Mouse (Mus musculus) gastrocnemius, postnatal 10 days (tissue): ENCODE results near the gene Fam120b. TPM values are rescaled to one million over a fixed set of nuclear protein-coding genes. Genes with fewer than 3 reads are reported as not detected.
"Not testable (repeated sequence)": the region's sequence is repeated elsewhere in the genome, so short reads cannot be mapped to it uniquely, and the experiment has no call there.

Source experiments
- DNase-seq: peaks from one replicate; pipeline ENCODE4 v3.0.0; 2021; ENCODE audit warnings: mixed read lengths
- total RNA-seq, 2 experiments: library from RNA; stranded (reverse); gene quantifications; 2 replicates each; pipeline ENCODE4 v1.2.3; 2021

Gene Fam120b
- total RNA-seq, 2 experiments from 2014 or later = 9.8 to 12.0 TPM

DNA sequence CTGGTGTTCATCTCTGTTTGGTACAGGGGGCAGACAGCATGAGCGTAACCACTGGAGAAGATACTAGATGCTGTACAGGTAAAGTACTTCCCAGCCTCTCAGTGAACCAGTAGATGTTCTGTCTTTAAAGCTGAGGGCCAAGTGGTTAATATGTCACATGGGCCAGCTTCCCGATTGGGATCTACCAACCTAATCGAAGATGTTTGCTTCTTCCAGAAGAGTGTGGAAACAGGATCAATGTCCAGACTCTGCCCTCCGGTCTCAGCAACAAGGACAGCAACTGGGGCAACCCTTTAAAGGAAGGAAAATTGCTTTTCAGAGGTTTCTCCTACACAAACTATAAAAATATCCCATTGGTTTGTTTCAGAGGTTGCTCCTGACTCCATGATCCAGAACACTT is 35.5 kb downstream of the Fam120b start:
- DNase-seq = no peak

DNA sequence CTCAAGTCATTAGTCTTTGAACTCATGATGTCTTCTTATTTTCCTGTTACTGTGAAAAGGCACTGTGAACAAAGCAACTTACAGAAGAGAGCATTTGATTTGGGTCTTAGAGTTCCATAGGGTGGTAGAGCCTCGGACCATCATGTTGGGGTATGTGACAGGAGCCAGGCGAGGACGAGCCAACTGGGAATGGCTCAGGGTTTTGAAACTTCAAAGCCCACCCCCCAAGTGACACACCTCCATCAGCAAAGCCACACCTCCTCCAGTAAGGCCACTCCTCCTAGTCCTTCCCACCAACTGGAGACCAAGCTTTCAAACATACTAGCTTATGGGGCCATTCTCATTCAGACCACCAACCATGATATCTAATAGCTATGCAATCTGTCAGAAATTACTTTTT is 36.0 kb downstream of the Fam120b start:
- DNase-seq = no peak

DNA sequence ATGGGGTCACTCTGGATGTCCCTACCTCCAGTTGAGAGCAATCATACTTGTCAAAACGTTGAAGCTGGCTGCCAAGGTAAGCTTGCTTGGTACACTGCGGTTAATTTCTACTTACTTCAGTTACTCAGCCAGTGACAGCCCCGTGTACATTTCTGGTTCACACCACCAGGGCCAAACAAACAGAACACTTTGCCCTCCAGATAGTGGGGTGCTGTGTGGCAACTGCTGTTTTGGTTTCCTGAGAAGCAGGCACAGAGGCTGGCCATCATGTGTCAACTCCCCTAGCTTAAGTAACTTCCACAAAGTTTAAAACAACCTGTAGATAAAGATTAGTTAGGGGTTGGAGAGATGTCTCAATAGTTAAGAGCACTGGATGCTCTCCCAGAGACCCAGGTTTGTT is 38.7 kb downstream of the Fam120b start:
- no peak for DNase-seq

DNA sequence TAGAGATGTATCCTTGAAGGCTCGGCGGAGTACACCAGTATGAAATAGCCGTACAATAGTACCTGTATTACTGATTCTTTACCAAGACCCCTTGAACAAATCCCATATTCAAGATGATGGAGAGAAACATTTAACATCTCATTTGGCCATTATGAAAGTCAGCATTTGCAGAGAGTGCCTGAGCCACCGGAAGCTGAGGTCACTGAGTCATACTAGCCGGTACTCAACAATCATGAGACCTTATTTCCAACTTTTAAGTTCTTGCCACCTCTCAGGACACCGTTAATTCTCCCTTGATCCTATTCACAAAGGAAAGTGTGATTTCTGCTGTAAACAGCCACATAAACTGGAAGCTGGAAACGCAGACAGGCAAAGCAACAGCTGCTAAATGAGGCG is 44.1 kb downstream of the Fam120b start:
- no peak for DNase-seq

DNA sequence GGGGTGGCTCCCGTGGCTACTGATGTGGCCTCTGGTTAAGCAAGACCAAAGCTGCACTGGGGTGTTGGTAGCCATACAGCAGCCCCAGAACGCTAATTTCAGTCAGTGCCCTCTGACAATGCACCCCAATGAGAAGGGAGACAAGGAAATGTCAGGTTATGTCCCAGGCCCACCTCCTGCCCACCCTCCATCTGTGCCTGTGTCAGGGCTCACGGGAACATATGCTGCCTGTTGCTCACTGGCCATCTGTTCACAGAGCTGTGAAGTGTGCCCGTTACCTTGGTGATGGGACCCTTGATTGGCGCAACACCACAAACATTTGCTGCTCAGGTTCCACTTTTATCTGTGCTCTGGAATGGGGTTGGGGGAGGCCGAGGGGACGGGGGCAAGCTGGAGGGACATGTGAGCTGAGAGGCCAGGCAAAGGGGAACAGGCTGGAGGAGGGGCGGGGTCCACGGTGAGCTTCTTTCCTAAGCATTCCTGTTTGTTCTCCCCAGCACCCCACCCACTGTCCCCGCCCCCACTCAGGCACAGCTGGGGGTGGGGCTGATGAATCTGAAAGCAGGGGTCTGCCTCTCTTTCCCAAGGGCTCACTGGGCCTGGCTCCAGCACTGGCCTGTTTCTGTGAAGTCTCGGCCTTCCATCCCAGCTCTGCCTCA is 44.6 kb downstream of the Fam120b start:
- DNase-seq = peak; percentile 25

DNA sequence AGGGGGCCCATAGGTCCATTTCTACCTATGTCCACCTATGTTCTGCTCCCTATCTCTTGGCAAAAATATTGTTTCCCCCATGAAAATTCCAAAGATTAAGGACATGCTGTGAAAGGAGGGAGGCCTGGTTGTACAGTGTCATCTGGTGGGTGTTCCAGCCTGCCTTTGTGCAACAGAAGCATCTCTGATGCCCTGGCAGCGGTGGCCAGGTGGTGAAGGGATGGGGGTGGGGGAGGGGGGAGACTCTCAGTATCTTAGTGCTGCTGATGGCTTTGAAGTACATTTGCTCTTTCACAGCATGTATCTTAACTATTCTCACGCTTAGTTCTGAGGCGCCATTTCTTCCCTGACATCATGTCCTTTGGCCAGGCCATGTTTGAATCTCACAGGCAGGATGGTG is 49.4 kb downstream of the Fam120b start:
- DNase-seq = no peak

DNA sequence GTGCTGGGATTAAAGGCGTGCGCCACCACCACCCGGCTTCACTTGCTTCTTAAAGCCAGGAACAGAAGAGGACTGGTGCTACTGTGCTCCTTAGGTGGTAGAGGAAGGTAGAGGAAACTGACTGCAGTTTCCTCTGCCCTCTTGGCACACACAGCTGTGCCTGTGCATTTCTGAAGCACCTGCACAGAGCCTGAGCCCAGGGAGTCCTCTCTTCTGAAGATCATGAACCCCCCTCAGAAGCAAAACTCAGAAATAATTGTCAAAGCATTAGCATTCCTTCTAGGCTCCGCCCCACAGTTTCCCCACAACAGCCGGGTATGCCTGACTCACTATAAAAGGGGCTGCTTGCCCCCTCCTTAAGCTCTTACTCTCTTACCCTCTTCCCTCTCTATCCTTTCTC is 51.8 kb downstream of the Fam120b start:
- no peak for DNase-seq

DNA sequence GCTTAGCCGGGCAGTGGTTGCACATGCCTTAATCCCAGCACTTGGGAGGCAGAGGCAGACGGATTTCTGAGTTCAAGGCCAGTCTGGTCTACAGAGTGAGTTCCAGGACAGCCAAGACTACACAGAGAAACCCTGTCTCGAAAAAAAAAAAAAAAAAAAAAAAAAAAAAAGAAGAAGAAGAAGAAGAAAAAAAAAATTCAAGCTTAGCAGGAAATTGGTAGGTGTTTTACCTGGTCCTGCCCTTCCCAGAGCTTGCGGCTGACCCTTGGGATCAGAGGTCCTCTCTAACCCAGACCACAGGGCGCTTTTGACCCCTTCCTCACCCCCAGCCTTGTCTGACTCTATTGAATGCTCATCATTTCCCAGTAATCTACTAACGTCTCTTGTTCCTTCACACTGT is 53.1 kb downstream of the Fam120b start:
- DNase-seq = not testable (repeated sequence)

DNA sequence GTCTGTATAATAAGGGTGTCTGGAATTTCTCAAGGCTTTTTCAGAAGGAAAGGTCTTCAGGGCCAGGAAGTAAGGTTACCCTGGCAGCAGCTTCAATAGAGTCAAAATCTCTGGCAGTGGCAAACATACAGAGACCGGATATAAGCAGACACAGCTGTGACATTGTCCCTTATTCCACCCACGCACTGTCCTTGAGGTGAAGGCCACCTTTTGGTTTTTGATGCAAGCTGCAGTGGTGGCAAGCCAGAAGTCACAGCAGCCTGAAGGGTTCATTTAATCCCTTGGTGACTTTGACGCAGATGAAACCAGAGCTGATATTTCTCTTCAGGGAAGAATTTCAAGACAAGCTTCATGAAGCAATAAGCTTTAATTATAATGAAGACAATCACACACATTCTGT is 53.6 kb downstream of the Fam120b start:
- DNase-seq = no peak

DNA sequence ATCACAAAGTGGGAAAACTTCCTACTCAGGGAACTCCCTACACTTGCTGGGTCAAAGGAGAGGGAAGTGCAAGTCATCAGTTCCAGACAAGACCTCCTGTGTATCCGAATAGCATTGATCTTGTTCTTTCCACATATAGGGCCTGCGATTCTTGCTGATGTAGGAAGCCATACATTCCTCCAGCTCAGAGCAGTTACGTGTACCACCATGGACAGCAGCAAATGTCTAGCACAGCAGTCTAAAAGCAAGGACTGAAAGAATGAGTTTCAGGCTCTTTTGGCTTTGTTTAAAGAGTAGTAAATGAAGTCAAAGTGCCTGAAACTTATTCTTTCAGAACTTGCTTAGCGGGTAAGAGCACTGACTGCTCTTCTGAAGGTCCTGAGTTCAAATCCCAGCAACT is 59.2 kb downstream of the Fam120b start:
- no peak for DNase-seq

DNA sequence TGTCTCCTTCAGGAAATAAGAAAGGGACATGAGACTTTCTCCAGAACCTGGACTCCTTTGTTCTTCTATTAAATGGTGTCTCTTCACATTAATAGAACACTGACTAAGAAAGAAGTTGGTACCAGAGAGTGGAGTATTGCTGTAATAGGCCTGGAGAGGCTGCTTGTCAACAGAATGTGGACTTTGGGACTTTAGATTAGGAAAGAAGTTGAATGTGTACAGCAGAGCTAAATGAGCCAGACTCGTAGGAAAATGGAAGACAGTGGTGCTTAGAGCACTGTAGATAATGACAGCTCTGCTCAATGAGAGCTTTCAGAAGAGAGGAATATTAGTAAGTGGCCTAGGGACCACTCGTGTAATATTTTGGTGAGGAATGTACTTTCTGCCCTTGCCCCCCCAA is 60.6 kb downstream of the Fam120b start:
- no peak for DNase-seq

DNA sequence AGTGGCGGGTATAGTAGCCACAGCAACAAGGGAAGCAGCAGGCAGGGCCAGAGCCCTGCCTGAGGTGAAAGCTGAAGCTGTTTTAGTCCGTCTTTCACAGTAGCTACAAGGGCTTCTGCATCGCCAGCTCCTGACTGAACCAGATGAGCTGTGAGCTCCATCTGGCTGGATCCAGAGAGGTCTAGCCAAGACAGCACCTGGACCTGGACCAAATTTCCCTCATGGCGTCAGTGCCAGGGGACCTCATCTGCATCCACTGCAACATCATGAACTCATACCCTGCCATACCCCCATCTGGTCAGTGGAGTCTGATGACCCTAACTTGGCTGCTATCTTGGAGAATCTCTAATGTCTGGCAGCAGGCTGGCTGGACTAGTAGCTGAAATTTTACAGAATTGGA is 63.8 kb downstream of the Fam120b start:
- DNase-seq = peak; percentile 14

DNA sequence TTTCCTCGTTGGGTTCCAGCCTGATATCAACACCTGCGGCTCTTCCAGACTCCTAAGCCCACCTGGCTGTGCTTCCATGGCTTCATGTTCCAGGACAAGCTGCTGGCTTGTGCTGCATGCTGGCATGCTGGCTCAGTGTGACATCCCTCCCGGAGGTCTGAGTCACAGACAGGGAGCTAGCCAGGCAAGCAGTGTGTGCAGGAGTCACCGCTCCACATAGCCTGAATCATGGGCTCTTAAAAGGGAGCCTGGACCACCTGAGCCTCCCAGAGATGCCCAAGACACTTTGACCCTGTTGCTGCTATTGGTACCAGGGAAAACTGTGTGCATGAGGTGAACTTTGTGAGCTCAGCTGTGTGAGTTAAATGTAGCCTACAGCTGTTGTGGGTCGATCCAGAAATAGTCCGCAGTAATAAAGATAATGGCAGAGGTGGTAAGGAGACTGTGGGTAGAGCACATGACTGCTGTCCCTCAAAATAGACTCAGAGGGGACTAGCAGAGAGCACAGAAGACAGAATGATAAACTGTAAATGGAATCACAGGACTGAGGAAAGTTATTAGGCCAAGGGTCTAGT is 66.0 kb downstream of the Fam120b start:
- peak; percentile 27 for DNase-seq

DNA sequence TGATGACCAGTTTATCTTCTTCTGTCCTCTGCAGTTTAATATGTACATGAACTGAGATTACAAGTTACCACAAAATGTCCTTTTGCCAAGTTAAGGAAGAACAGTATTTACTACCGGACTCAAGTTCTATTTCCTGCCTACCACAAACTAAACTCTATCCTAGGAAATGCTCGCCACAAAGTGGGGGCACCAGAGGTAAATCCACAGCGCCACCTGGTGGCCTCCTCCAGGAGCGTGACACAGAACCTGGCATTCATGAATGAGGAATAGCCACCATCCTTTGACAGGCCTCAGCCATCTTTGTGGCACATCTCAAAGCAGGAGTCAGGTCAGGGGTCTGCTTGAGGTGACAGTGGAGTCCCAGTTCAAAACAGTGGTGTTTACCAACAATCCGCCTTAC is 71.7 kb downstream of the Fam120b start:
- peak; percentile 83 for DNase-seq

DNA sequence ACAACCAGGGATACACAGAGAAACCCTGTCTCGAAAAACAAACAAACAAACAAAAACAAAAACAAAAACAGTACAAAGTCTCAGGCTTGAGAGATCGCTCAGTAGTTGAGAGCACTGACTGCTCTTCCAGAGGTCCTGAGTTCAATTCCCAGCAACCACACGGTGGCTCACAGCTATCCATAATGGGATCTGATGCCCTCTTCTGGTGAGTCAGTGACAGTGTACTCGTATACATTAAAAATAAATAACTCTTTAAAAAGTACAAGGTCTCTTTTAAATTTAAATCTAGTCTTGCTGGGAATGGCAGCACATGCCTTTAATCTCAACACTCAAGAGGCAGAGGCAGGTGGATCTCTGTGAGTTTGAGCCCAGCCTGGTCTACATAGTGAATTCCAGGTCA is 76.7 kb downstream of the Fam120b start:
- no peak for DNase-seq

Other genes starting within 250 kb of the Fam120b start
- gene Dll1, start 19.3 kb upstream of the Fam120b start, total RNA-seq = 10 to 100 TPM; 10.3 to 14.7 TPM
- 100 to 1,000 TPM; 136 to 143 TPM for gene Psmb1, start 103.5 kb downstream of the Fam120b start, total RNA-seq
- 10 to 100 TPM in 1 of 2 experiments, 1 to 10 TPM in 1; 10.0 to 11.6 TPM for gene Tbp, start 103.7 kb downstream of the Fam120b start, total RNA-seq
- gene Pdcd2, start 131.1 kb downstream of the Fam120b start, total RNA-seq = 10 to 100 TPM; 14.5 to 16.9 TPM
- gene Prdm9, start 168.2 kb downstream of the Fam120b start, total RNA-seq = 1 to 10 TPM; 2.4 to 6.9 TPM